Mouse (Mus musculus) right cerebral cortex, postnatal 4 days (tissue): ENCODE results near the gene Uggt1.

ENCODE experiments used
- DNase-seq: peaks from one replicate; pipeline ENCODE4 v3.0.0-alpha.2; 2022

Gene Uggt1

DNA sequence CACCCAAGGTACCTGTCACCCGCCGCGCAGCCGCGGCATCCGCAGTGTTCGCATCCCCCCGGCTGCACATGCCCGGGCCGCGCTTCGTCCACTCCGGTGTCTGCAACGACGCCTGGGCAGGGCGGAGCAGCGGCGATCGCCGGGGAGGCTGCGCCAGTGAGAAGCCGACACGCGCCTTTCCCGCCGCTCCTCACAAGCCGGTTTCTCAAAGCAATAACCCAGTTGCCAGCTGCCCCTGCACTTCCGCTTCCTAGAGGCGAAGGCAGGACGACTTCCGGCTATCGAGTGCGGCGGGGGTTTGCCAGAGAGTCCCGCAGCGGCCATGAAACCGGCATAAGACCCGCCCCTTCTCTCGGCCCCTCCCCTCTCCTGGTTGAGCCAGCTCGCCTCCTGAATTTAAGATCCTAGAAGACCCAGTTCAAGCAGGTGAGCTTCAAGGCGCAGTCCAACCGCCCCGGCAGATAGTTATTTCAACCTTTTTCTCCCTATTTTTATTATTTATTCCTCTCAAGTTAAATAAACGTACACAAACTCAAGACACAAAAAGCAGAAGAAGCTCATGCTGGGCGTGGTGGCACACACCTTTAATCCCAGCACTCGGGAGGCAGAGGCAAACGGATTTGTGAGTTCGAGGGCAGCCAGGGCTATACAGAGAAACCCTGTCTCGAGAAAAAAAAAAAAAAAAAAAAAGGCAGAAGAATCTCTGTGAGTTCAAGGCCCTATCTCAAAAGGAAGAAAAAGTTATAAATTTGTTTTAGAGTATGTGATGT lies at the start of gene Uggt1:
Gene Uggt1, minus strand, starts transcription at position 663 of the 770 bp plus-strand sequence.
- DNase-seq: peak; percentile 86

DNA sequence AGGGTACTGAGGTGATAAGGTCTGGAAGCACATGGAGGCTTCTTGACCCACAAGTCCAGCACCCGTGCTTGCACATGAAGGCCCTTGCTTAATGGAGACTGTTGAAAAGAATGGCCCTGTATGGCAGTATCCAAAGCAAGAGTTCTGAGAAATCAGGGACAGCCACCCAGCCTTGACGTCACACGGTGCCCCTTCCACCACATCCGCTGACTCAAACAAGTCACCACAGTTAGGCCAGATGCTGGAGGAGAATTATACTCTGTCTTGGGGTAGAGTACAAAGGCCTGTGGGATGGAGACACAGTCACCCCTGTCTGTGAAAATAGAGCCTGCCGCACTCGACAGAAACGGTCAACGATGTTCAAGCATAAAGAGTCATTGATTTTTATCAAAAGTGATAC lies 49.0 kb upstream of the Uggt1 start:
- DNase-seq: no peak

- no peak for DNase-seq
These were observed 37.3 kb upstream of the Uggt1 start for GRCm38 (mm10) chr1:36281849-36282248.

GRCm38 (mm10) chr1:36280938-36281337 lies 36.4 kb upstream of the Uggt1 start:
- DNase-seq: no peak

- DNase-seq: peak; percentile 94
These were observed 34.7 kb upstream of the Uggt1 start for GRCm38 (mm10) chr1:36279202-36279601.

DNA sequence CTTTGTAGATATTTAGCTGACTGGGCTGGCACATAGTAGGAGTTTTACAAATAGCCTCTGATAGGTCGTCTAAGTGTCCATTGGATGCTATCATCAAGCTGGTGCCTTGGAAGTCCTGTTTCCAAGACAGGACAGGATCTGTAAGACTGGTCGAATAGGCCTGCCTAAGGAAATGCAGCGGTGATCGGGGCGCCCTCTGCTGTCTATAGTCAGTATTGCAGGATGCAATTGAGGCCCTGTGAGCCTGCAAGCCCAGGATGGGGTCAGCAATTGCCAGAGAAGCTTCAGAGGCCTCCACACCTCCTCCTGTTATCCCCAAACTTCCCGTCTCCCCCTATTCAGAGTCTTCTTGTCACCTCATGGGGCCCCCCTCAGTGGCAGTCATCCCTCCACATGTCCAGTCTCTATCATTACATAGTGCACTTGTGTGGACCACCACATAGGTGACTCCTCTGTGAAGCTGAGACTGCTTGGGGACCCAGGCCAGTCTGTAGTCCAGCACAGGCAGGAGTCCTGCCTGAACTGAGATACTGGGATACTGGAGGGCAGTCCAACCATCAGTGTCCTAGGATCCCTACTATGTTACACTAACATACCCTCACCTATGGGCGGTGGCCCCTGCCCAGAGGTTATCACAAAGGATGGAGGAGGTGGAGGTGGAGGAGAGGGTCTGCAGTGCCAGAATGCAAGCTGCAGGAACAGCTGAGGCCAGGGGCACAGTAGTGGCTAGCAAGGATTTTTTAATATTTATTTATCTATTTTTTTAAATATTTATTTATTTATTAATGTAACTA lies 32.9 kb upstream of the Uggt1 start:
- peak; percentile 73 for DNase-seq

GRCm38 (mm10) chr1:36275635-36276389 lies 31.3 kb upstream of the Uggt1 start:
- DNase-seq: no peak

- DNase-seq: no peak
These were observed 29.9 kb upstream of the Uggt1 start, which contains the start of gene Neurl3 for GRCm38 (mm10) chr1:36274455-36274854. Gene Neurl3 (minus strand): TSS chr1:36274679.

DNA sequence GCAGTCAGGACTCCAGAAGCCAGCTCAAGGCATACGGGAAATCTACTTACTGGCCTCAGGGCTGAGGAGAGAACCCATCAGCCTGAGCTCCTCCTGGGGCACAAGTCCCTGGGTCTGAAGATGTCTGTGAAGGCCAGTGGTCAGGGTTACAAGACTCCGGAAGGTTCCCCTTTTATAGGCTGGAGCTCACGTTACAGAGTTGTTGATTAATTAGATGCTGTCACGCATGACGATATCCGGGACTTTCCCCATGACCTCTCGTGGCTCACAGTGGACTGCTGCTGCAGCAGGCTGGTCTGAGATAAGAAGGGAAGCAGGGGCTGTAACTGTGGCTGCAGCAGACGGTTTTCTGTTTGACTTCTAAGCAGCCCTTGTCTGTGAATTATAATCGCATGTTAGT lies 28.8 kb upstream of the Uggt1 start:
- DNase-seq: no peak

GRCm38 (mm10) chr1:36272546-36272945 lies 28.0 kb upstream of the Uggt1 start:
- DNase-seq: no peak

- DNase-seq: no peak
These were observed 27.2 kb upstream of the Uggt1 start for GRCm38 (mm10) chr1:36271516-36272230.

- no peak for DNase-seq
These were observed 26.1 kb upstream of the Uggt1 start for GRCm38 (mm10) chr1:36270666-36271065.

DNA sequence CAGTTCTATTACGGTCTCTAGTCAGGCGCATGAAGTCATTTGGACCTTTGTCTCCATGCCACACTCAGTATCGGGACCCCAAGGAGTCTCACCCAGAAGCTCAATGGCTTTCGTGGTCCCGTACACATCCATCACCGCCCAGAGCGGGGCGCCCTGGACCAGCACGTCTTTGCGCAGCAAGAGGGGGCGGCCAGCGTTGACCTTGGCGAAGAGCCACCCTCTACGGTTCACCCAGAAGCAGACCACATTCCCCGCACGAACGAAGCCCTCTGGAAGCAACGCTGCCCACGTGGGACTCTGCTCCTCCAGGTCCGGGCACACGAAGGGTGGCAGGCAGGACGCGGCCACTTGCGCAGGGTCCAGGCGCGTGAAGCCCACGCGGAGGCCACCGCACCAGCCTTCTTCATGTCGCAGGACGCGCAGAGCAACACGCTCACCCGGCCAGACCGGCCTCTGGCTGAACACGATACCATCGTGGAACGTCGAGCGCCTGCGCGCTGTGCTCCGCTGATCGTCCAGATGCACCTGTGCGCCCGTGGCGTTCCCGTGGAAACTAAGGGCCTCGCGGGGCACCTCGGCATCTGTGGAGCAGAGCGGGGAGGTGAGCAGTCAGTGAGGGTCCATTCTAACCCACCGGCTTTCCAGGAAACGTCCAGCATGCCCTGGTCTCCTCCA lies 24.7 kb upstream of the Uggt1 start:
- DNase-seq: no peak

DNA sequence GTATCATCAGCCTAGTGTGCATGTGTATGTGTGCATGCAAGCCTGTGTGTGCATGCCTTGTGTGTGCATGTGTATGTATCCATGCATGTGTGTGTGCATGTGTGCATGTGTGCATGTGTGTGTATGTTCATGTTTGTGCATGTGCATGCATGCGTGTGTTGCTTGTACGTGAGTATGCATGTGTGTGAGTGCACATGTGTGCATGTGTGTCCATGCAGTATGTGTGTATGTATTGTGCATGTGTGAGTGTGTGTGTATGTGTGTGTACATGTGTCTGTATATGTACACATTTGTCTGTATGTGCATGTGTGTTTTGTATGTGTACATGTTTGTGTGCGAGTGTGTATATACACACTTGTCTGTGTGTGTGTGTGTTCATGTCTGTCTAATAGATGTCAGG lies 23.1 kb upstream of the Uggt1 start:
- DNase-seq: no peak

DNA sequence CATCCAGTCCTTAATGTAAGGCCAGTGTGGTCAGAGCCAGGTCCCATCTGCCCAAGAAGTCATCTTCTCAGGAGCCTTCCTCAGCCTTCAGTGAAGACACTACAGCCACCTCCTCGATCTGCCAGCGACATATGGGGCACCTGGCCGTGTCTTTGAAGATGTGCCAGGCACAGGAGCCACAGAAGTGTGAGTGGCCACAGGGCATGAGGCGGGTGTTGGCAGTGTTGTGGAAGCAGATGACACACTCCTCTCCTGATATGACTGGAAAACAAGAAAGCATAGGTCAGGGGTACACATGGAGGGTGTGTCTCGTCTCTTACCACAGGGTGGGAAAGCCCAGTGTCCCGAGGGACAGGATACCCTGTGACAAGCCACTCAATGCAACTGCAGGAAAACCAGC lies 21.8 kb upstream of the Uggt1 start:
- DNase-seq: no peak

- no peak for DNase-seq
These were observed 19.4 kb upstream of the Uggt1 start for GRCm38 (mm10) chr1:36263833-36264488.

- DNase-seq: no peak
These were observed 17.4 kb upstream of the Uggt1 start for GRCm38 (mm10) chr1:36261708-36262504.

- no peak for DNase-seq
These were observed 15.9 kb upstream of the Uggt1 start for GRCm38 (mm10) chr1:36260418-36260817.

GRCm38 (mm10) chr1:36259281-36259680 lies 14.8 kb upstream of the Uggt1 start:
- DNase-seq: no peak

DNA sequence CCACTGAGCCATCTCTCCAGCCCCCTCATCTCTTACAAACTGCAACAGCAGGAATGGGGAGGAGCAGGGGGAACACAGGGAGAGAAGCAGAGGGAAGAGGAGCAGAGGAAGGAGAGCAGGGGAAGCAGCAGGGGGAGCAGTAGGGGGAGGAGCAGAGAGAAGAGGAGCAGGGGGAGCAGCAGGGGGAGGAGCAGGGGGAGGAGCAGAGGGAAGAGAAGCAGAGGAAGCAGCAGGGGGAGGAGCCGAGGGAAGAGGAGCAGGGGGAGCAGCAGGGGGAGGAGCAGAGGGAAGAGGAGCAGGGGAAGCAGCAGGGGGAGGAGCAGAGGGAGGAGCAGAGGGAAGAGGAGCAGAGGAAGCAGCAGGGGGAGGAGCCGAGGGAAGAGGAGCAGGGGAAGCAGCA lies 14.1 kb upstream of the Uggt1 start:
- no peak for DNase-seq

- no peak for DNase-seq
These were observed 12.8 kb upstream of the Uggt1 start for GRCm38 (mm10) chr1:36257276-36257675.
